Mouse (Mus musculus): Measurements from ENCODE around the gene Grik3. TPM values are rescaled to one million over a fixed set of nuclear protein-coding genes. Genes with fewer than 3 reads are reported as not detected.
A peak's percentile ranks its signal among the peaks of the same experiment; 100 is the strongest.
"Not testable (repeated sequence)": the region's sequence is repeated elsewhere in the genome, so short reads cannot be mapped to it uniquely, and the experiment has no call there.

Gene Grik3
- total and polyA plus RNA-seq, 3 experiments: 0.30 to 0.37 (median 0.35) TPM

- peak; percentile 34 for DNase-seq
Observed at GRCm38 (mm10) chr4:125590241-125590919, 99.9 kb downstream of the Grik3 start.

- no peak for DNase-seq
Observed at GRCm38 (mm10) chr4:125592663-125593062, 102.2 kb downstream of the Grik3 start.

GRCm38 (mm10) chr4:125595011-125595410 is 104.5 kb downstream of the Grik3 start:
- DNase-seq: no peak

GRCm38 (mm10) chr4:125598677-125599076 is 108.2 kb downstream of the Grik3 start:
- peak; percentile 4 for DNase-seq

GRCm38 (mm10) chr4:125599510-125600005 is 109.1 kb downstream of the Grik3 start:
- DNase-seq: no peak

GRCm38 (mm10) chr4:125600642-125601041 is 110.1 kb downstream of the Grik3 start:
- no peak for DNase-seq

GRCm38 (mm10) chr4:125601301-125601700 is 110.8 kb downstream of the Grik3 start:
- DNase-seq: no peak

GRCm38 (mm10) chr4:125604494-125604893 is 114.0 kb downstream of the Grik3 start:
- no peak for DNase-seq

- no peak for DNase-seq
Observed at GRCm38 (mm10) chr4:125606147-125606546, 115.6 kb downstream of the Grik3 start.

- DNase-seq: no peak
Observed at GRCm38 (mm10) chr4:125607397-125608042, 117.0 kb downstream of the Grik3 start.

- DNase-seq: not testable (repeated sequence)
Observed at GRCm38 (mm10) chr4:125608896-125609295, 118.4 kb downstream of the Grik3 start.

GRCm38 (mm10) chr4:125609320-125610306 is 119.1 kb downstream of the Grik3 start:
- no peak for DNase-seq

GRCm38 (mm10) chr4:125617851-125618250 is 127.4 kb downstream of the Grik3 start:
- no peak for DNase-seq

GRCm38 (mm10) chr4:125618524-125619320 is 128.2 kb downstream of the Grik3 start:
- no peak for DNase-seq

GRCm38 (mm10) chr4:125624885-125625678 is 134.6 kb downstream of the Grik3 start:
- no peak for DNase-seq

GRCm38 (mm10) chr4:125629544-125629943 is 139.0 kb downstream of the Grik3 start:
- peak; percentile 33 for DNase-seq

GRCm38 (mm10) chr4:125635037-125635436 is 144.5 kb downstream of the Grik3 start:
- DNase-seq: no peak

- DNase-seq: peak; percentile 89
Observed at GRCm38 (mm10) chr4:125636616-125637304, 146.3 kb downstream of the Grik3 start.

GRCm38 (mm10) chr4:125637364-125637763 is 146.9 kb downstream of the Grik3 start:
- DNase-seq: no peak

GRCm38 (mm10) chr4:125640520-125640919 is 150.0 kb downstream of the Grik3 start:
- DNase-seq: no peak
